11 mouse cellular contexts compared by ENCODE assay signal in genomic region chr9:107727041-107727440, GRCm38 (mm10). TPM values are rescaled to one million over a fixed set of nuclear protein-coding genes. Genes with fewer than 3 reads are reported as not detected.
DNase-seq lines count a peak whose midpoint lies in the region; ATAC-seq lines count a peak whose summit lies in the region.
"Had no signal": no experiment of that assay in that cellular context is flagged by ENCODE, and none has a peak within 500 bp of the region (broad histone marks: within the 10 kb centered on the region; RNA-seq: fewer than 3 reads in every experiment).

No protein-coding gene starts in this region.

- ATAC-seq in embryonic facial prominence, embryonic 11.5 days (replicated peaks; ENCODE audit: insufficient number of reproducible peaks, low FRiP score, low TSS enrichment, low read depth), result no peak
- no peak for ATAC-seq in hindbrain, embryonic 16.5 days
- no peak for ATAC-seq in midbrain, embryonic 14.5 days (ENCODE audit: low FRiP score, low TSS enrichment)

- H3K9me3 ChIP-seq in embryonic facial prominence, embryonic 11.5 days (replicated peaks; ENCODE audit: control insufficient read depth, low read length), result no peaks in the 10 kb centered on the region
- no peaks in the 10 kb centered on the region for H3K9me3 ChIP-seq in hindbrain, embryonic 16.5 days (ENCODE audit: control insufficient read depth, low read length)
- no peaks in the 10 kb centered on the region for H3K9me3 ChIP-seq in midbrain, embryonic 14.5 days (ENCODE audit: control insufficient read depth, low read length)

- peaks cover 23% of the 10 kb centered on the region for H3K4me1 ChIP-seq in embryonic facial prominence, embryonic 11.5 days (ENCODE audit: control insufficient read depth, insufficient read depth, low read length)
- H3K4me1 ChIP-seq in hindbrain, embryonic 16.5 days (ENCODE audit: control insufficient read depth, insufficient read depth, low read depth, low read length), result peaks cover 49% of the 10 kb centered on the region
- peaks cover 78% of the 10 kb centered on the region for H3K4me1 ChIP-seq in midbrain, embryonic 14.5 days (ENCODE audit: control insufficient read depth, insufficient read depth, low read length)

- no peak overlapping the region for H3K9ac ChIP-seq in embryonic facial prominence, embryonic 11.5 days (replicated peaks; ENCODE audit: low read length)
- H3K9ac ChIP-seq in hindbrain, embryonic 16.5 days (ENCODE audit: low read depth, low read length), result no peak overlapping the region
- no peak overlapping the region for H3K9ac ChIP-seq in midbrain, embryonic 14.5 days (replicated peaks; ENCODE audit: low read length)

- WGBS in embryonic facial prominence, embryonic 11.5 days, result 43% methylated on average over 3 of the region's 3 CpGs
- WGBS in hindbrain, embryonic 16.5 days, result 52% methylated on average over 3 of the region's 3 CpGs
- WGBS in midbrain, embryonic 14.5 days, result 49% methylated on average over 3 of the region's 3 CpGs

- no peaks in the 10 kb centered on the region for H3K36me3 ChIP-seq in embryonic facial prominence, embryonic 11.5 days (replicated peaks; ENCODE audit: control insufficient read depth, insufficient read depth, low read depth, low read length)
- no peaks in the 10 kb centered on the region for H3K36me3 ChIP-seq in hindbrain, embryonic 16.5 days (ENCODE audit: control insufficient read depth, insufficient read depth, low read length)
- no peaks in the 10 kb centered on the region for H3K36me3 ChIP-seq in midbrain, embryonic 14.5 days (ENCODE audit: control insufficient read depth, insufficient read depth, low read length)

- no peak overlapping the region for H3K27ac ChIP-seq in embryonic facial prominence, embryonic 11.5 days (replicated peaks; ENCODE audit: low read depth, low read length)
- H3K27ac ChIP-seq in hindbrain, embryonic 16.5 days (ENCODE audit: low read depth, low read length), result 0 out of 2 replicates have a peak overlapping the region, but pooled peaks have one; percentile 15
- peak overlapping the region; percentile 67 for H3K27ac ChIP-seq in midbrain, embryonic 14.5 days (replicated peaks; ENCODE audit: low read depth, low read length)
- H3K27ac ChIP-seq: macrophage had no signal

- DNase-seq in kidney, adult 9 months, result peak; percentile 39
- DNase-seq in kidney, postnatal 10 days, result no peak
- peak; percentile 52 for DNase-seq in embryonic facial prominence, embryonic 11.5 days (ENCODE audit: low spot score)
- DNase-seq in midbrain, embryonic 14.5 days, result peak; percentile 72
- DNase-seq in yolk sac, embryonic 10.5 days (ENCODE audit: low spot score), result no peak
- DNase-seq in frontal cortex, postnatal 10 days (ENCODE audit: low spot score in 2 of 2), result no peak
- DNase-seq: cerebellum, postnatal 25 days; gastrocnemius, postnatal 36 days; right cerebral cortex, postnatal 4 days had no signal

- H3K27me3 ChIP-seq in embryonic facial prominence, embryonic 11.5 days (ENCODE audit: control insufficient read depth, insufficient read depth, low read length), result no peaks in the 10 kb centered on the region
- H3K27me3 ChIP-seq in hindbrain, embryonic 16.5 days (replicated peaks; ENCODE audit: control insufficient read depth, insufficient read depth, low read length), result no peaks in the 10 kb centered on the region
- H3K27me3 ChIP-seq in midbrain, embryonic 14.5 days (ENCODE audit: control insufficient read depth, insufficient read depth, low read length), result no peaks in the 10 kb centered on the region

- H3K4me3 ChIP-seq in embryonic facial prominence, embryonic 11.5 days (ENCODE audit: low read depth, low read length), result no peak overlapping the region
- no peak overlapping the region for H3K4me3 ChIP-seq in hindbrain, embryonic 16.5 days (ENCODE audit: low read length)
- no peak overlapping the region for H3K4me3 ChIP-seq in midbrain, embryonic 14.5 days (replicated peaks; ENCODE audit: low read depth, low read length)

- no peak overlapping the region for H3K4me2 ChIP-seq in embryonic facial prominence, embryonic 11.5 days (ENCODE audit: low read depth, low read length)
- no peak overlapping the region for H3K4me2 ChIP-seq in hindbrain, embryonic 16.5 days (ENCODE audit: low read length)
- H3K4me2 ChIP-seq in midbrain, embryonic 14.5 days (ENCODE audit: low read length), result no peak overlapping the region

RNA-seq across cellular contexts. Expression of gene Sema3f, which starts 16.8 kb away (rescaled TPM):
- 17.6 and 17.7 TPM in 2 replicates for polyA plus RNA-seq in embryonic facial prominence, embryonic 11.5 days (2014; fragmentation: Nextera tagmentation; extraction: Ambion mirVana)
- 10.0 and 13.0 TPM in 2 replicates for polyA plus RNA-seq in hindbrain, embryonic 16.5 days (2015; fragmentation: Nextera tagmentation; extraction: Ambion mirVana)
- 34.0 and 37.0 TPM in 2 replicates for polyA plus RNA-seq in midbrain, embryonic 14.5 days (2014; fragmentation: Nextera tagmentation; extraction: Ambion mirVana)
- polyA plus RNA-seq: macrophage had no signal

RNA-seq across cellular contexts. Expression of gene Rbm5, which starts 43.8 kb away (rescaled TPM):
- 184 and 198 TPM in 2 replicates for polyA plus RNA-seq in embryonic facial prominence, embryonic 11.5 days (2014; fragmentation: Nextera tagmentation; extraction: Ambion mirVana)
- 210 and 236 TPM in 2 replicates for polyA plus RNA-seq in hindbrain, embryonic 16.5 days (2015; fragmentation: Nextera tagmentation; extraction: Ambion mirVana)
- polyA plus RNA-seq in midbrain, embryonic 14.5 days (2014; fragmentation: Nextera tagmentation; extraction: Ambion mirVana), result 190 and 241 TPM in 2 replicates

RNA-seq across cellular contexts. Expression of gene Gnat1, which starts 47.5 kb away (rescaled TPM):
- 1.4 TPM in 1 of 2 replicates, not detected in the other for polyA plus RNA-seq in embryonic facial prominence, embryonic 11.5 days (2014; fragmentation: Nextera tagmentation; extraction: Ambion mirVana)
- 1.3 and 2.7 TPM in 2 replicates for polyA plus RNA-seq in hindbrain, embryonic 16.5 days (2015; fragmentation: Nextera tagmentation; extraction: Ambion mirVana)
- 0.97 and 2.0 TPM in 2 replicates for polyA plus RNA-seq in midbrain, embryonic 14.5 days (2014; fragmentation: Nextera tagmentation; extraction: Ambion mirVana)
- polyA plus RNA-seq: macrophage had no signal

RNA-seq across cellular contexts. Expression of gene Slc38a3, which starts 57.7 kb away (rescaled TPM):
- polyA plus RNA-seq in embryonic facial prominence, embryonic 11.5 days (2014; fragmentation: Nextera tagmentation; extraction: Ambion mirVana), result 7.0 and 7.6 TPM in 2 replicates
- 53.2 and 55.0 TPM in 2 replicates for polyA plus RNA-seq in hindbrain, embryonic 16.5 days (2015; fragmentation: Nextera tagmentation; extraction: Ambion mirVana)
- polyA plus RNA-seq in midbrain, embryonic 14.5 days (2014; fragmentation: Nextera tagmentation; extraction: Ambion mirVana), result 20.4 and 31.9 TPM in 2 replicates
- polyA plus RNA-seq: macrophage had no signal

Comparison
In these comparisons a context has a peak if more than half of its experiments do, and no peak if none do; other contexts are left out.
1. DNase-seq: peak in kidney, adult 9 months (single experiment), embryonic facial prominence, embryonic 11.5 days (single experiment) and midbrain, embryonic 14.5 days (single experiment); none in kidney, postnatal 10 days (single experiment), yolk sac, embryonic 10.5 days (single experiment) and frontal cortex, postnatal 10 days (0 of 2).